Mouse (Mus musculus) activated CD4-positive, CD25-positive, alpha-beta regulatory T cell, adult 4 months (primary cell): ENCODE data around the gene Braf. TPM values are rescaled to one million over a fixed set of nuclear protein-coding genes. Genes with fewer than 3 reads are reported as not detected.

Source experiments
- ATAC-seq: one replicate; pipeline ENCODE4 v1.8.0; 2017
- polyA plus RNA-seq, 2 experiments: library from polyadenylated mRNA; unstranded; fragments of 100-300 nt; shearing (Covaris generic); gene quantifications; one replicate each; pipeline ENCODE4 v1.2.1; 2017

Braf gene
- polyA plus RNA-seq, 2 experiments from 2014 or later, result 15.0 to 15.6 TPM

DNA sequence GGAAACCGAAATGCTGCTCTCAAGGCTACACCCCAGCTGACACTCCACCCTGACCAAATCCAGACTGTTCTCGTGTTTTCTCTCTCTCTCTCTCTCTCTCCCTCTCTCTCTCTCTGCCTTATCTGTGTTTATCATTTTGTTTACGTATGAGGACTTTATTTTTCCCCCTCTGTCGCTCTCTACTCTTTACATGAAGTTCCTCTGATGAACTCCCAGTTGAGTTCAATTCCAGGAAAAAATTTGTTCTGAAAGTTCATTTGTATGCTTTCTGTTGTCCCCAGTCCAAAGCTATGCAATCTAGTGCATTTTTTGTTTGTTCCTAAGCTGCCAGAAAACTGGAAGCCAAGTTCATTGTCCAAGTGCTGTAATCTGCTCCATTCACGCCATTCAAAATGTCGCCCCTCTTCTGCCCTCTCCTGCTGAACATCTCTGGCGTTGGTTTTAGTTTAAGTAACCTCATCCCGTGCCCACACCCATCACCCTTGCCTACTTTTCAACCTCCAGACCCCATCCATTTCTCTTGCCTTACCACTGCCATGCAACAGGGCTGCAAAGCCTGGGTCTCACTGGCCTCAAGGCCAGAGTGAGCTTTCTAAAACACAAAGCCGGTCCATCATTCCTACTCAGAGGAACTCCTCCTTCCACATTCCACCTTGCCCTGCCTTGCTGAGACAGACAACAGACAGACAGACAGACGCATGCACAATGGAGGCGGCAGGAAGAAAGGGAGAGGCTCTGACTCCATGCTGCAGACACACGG, 170.2 kb downstream of the Braf start:
- no peak for ATAC-seq

Other genes with a start within 250 kb of the Braf start
- gene Dennd2a, start 167.6 kb downstream of the Braf start, polyA plus RNA-seq, result 1 to 10 TPM in 1 of 2 experiments, not detected in 1; 1.3 TPM
- 10 to 100 TPM; 21.6 to 27.7 TPM for gene Adck2, start 151.6 kb downstream of the Braf start, polyA plus RNA-seq
- gene Gm42420, start 139.7 kb downstream of the Braf start, polyA plus RNA-seq, result 1 to 10 TPM in 1 of 2 experiments, not detected in 1; 2.4 TPM
- 10 to 100 TPM; 91.9 to 92.5 TPM for gene Ndufb2, start 132.9 kb downstream of the Braf start, polyA plus RNA-seq
- gene Mrps33, start 85.5 kb upstream of the Braf start, polyA plus RNA-seq, result 100 to 1,000 TPM; 166 to 224 TPM
- gene Tmem178b, start 147.8 kb upstream of the Braf start, polyA plus RNA-seq, result not detected